Mouse (Mus musculus) heart, postnatal 36 days (tissue): ENCODE data around the gene Ndufb8. TPM values are rescaled to one million over a fixed set of nuclear protein-coding genes. Genes with fewer than 3 reads are reported as not detected.
A peak's percentile ranks its signal among the peaks of the same experiment; 100 is the strongest.

Experiments used
- DNase-seq, 2 experiments: peaks; one replicate each; pipeline ENCODE4 v3.0.0; 2021 to 2022
- intact Hi-C: fragments of 180-260 bp; cut with DNase I; formaldehyde crosslinking; loops from one replicate; pipeline ENCODE4 v1.15.1; 2025
- total RNA-seq, 2 experiments: library from RNA; stranded (reverse); gene quantifications; 2 replicates each; pipeline ENCODE4 v1.2.3; 2021

Ndufb8 gene
- total RNA-seq, 2 experiments from 2014 or later: 2,008 to 2,098 TPM

DNA sequence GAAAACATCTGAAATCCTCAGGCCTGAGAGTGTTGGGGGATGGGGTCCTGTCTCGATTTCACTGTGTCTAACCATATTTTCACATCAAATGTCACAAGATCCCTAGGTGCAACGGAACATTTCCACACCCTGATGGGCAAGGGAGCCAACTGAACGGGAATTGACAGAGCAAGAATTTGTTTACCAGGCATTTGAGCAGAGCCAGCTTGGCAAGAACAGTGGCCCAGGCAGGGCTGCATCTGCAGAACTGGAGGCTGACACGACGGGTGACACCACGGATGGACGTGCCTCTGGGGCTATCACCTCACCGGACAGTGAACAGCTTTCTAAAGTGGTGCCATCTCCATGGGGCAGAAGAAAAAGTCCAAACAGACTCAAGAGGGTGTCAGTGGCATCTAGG, 17.8 kb downstream of the Ndufb8 start:
- intact Hi-C loops: loop anchor here (5.0 kb wide), 1 partner anchor 60 kb away; no protein-coding TSS in a partner anchor
- no peak for DNase-seq

DNA sequence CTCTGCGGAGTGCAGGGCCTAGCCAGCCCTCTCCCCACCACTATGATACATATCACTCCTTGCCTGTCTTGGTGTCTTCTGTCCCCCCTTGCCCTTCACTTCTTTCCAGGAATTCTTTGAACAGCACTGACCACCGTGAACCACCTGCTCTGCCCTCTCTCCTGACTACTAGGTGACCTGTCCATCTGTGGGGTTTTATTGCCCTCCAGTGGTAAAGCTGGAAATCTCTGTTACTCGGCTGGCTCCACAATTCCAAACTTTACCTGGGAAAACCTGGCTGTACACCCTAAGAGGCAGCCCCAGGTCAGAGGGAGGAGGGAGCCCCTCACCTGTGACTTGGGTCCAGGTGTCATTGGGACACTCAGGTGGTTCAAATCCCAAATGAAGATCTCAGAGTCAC, 19.9 kb downstream of the Ndufb8 start:
- no peak for DNase-seq
- intact Hi-C loops: loop anchor here (5.0 kb wide), 1 partner anchor 58 kb away; no protein-coding TSS in a partner anchor

DNA sequence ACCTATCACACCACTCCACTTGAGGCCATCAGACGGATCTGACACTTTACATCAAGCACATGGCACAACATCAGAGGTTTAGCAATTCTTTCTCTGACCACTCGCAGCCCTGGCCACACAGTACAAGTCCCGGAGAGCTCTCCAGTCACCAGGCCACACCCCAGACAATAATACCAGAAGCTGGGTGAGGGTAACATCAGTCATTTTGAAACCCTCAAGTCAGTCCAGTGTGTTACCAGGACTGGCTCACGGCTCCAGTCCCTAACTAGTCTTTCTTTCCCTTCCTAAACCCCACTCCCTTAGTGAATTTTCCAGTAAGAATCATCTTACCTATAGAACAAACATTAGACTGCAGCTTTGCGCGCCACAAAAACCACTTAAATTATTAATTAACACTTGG, 25.2 kb downstream of the Ndufb8 start:
- intact Hi-C loops: no loop called here
- DNase-seq: no peak

DNA sequence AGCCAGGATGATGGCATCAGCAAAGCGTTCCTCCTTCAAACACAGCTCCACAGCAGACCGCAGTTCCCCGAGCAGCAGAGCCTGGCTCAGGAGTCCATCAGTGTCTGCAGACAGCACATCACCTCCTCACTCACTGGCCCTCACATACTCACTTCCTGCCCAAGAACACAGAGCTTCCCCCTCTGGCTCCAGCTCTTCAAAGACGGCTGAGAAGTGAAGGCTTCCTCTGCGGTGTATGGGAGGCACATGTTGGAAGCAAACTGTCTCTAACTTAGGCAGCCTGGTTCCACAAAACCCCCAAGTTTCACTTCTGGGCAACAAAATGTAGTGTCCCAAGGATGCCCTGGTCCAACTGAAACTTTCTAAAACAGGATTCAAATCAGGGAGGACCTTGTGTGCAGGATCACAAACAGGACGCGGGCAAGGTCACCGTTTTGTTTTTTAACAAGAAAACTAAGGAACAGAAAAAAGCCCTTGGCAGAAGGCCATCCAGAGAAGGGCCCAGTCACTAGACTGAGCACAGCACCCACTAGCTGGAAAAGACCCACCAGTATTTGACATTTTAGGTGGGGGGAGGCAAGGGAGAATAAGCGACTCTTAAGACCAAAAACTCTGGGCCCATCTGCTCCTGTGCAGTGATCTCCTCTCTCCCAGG, 29.6 kb downstream of the Ndufb8 start:
- no peak for DNase-seq
- intact Hi-C loops: no loop called here

DNA sequence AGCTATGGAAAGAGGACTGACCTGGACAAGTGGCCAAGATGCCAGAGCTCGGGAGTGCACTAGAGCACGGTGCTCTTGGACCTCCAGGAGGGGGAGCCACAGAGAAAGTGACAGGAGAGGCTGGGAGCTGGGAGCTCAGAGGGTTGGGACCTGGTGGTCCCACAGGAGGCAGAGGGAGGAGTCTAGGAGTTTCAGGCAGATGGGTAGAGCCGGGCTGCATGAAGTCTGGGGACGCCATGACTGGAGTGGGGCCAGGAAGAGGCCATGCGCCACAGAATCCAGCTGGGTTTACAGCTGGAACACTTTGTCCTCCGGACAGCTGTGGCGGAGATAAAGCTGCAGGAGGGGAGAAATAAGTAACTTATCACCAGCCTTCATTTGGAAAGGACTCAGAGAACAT, 36.1 kb downstream of the Ndufb8 start:
- peak; percentile 65 to 79 for DNase-seq
- intact Hi-C loops: no loop called here

DNA sequence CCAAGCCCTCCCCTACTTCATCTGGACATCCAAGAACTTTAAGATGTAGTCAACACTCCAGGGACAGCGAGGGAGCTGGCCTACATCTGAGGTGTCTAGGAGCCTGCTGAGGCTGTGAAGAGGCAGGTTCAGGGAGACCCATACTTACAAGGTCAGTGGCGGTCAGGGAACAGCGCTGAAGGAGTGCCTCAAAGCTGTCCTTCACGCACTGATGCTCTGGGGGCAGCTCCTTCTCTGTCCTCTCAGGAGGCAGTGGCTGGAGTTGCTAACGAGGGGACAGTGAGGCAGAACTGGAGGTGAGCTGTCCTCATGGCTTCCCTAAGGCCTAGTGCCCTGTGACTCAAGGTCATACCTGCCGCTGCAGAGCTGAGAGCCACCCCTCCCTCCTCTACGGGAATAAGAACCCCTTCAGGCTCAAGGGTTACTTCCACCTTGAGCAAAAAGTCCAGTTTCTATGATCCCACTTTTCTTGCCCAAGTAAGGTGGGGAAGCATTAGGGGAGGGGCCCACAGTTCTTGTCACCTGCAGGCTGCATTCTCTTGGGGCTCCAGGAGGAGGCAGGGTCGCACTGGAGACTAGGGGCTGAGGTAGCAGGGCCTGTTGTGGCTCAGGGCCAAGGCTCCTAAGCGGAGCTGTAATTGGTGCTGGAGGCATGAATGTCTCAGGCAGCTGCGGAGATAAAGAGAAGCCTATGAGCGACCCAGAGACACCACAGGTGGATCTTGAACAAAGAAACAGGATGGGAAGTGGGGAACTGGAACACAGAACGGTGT, 37.1 kb downstream of the Ndufb8 start:
- intact Hi-C loops: no loop called here
- DNase-seq: no peak

DNA sequence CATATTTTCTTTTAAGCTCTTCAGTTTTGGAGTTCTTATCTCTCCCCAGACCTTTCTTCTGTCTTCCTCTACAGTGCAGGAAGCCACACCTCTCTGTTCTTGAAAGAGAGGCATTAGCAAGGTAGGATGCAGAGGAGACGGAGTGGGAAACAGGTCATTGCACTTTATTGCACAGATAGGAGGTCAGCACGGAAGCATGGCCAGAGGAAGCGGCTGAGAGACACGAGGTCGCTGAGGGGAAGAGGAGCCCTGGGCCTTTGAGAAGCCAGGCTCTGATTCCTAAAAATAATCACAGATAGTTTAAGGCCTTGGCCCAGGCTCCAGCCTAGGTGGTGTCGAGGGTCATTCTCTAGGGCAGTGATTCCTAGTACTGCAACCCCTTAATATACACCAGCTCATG, 39.5 kb downstream of the Ndufb8 start:
- intact Hi-C loops: no loop called here
- no peak for DNase-seq

DNA sequence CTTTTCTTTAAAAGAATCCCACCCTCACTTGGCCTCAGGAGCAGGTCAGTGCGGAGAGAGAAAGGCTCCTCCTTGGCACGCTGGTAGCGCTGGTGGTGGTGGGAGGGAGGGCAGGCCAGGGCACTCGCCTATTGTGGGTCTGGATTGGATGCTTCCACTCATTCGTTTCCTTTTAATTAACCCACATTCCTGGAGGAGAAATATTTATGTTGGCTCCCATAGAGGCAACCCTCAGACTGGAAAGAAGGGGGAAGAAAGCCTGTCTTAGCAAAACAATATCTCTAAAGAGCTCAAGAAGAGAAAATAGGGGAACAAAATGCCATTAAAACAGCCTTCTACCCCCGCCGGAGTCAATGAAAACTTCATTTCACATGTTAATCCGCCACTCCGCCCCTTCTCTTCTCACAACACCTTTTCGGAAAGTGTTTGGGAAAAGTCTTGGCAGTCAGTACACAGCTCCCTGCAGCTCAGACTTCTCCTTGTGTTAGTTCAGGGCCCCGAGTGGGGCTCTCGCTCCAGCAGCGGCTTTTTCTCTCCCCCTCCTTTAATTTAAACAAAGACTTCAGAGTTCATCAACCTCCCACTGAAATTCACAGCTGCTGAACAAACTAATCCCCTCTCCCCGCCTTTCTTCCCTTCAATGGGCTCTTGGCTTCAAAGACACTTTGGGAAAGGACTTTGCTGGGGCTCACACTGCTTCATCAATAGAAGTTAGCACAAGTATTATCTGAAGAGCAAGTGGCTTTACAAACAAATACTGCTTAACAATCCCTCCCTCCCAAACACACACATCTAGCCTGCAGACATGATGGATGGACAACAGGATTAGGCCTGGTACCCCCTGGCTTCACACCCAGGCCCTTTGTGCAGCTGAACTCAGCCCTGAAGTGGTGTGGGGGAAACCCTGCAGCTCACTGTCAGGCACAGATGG, 40.5 kb downstream of the Ndufb8 start:
- intact Hi-C loops: no loop called here
- DNase-seq: no peak

DNA sequence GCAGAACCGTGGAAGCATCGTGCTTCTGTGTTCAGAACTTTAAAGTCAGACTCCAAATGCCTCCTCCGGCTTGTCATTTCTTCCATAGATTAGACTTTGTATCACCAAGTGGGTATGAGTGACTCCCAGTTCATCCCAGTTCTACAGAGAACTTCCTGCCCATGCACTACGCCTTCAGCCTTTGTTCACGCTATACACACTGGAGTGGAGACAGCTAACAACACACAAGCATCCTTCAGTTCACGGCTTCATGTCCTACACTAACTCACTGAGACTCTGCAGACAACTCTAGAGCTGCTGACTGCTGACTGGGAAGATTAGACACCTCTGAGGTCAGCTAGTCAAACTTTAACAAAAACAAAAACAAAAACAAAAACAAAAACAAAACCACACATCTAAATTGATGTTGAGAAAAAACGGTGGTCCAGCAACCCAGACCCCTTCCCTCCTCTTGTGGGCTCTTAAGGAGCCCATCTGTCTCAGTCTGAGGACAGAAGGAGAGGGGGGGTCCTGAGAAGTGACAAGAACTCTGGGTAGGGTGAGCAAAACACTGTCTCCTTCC, 41.2 kb downstream of the Ndufb8 start:
- DNase-seq: no peak
- intact Hi-C loops: no loop called here

DNA sequence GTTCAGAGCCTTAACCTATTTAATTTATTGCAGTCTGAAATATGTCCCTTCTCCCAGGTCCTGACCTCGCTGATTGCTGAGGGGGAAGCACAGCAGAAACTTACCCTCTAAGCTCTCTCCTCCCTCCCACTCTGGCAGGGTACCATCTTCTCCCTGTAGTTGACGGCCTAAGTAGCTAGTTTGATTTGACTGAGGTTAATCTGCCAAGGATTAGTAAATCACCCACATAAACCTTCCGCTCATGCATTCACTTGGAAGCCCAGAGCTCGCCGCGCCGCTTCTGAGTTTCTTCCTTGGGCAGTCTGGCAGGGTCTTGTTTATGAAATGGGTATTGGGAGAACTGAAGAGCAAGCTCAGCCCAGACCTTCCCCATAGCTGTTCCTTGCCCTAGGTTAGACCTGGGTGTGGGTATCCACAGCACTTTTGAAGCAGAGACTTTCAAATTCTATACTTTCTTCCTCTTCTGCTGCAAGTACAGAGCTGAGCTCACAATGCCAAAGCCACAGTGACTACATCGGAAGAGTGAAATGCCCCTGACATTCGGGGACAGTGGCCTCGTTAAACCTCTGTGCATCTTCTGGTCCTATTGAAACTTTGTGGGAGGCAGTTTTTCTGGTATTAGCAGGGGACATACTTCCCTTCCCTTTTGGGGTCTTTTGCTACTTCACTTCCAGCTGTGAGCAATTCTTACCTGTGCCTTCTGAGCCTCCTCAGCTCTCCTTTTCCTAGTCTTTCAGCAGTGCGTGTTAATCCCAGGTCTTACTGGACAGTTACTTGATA, 42.0 kb downstream of the Ndufb8 start:
- intact Hi-C loops: no loop called here

DNA sequence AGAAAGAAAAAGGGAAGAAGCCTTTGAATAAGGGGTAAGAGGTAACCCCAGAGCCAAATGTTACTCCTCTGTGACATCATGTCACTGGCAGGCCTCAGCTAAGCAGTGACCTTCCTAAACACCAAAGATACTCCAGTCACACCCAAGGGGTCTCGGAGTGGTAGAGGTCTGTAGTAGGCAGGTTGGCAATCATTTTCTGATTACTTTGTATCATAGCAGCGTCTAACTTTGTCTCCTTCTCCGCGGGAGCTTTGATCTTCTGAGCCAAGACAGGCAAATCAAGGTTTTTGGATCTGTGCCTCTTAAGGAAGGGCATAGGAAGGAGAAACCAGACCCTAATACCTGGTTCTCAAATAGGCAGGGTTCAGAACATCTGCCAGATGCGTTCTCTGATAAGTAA, 42.6 kb downstream of the Ndufb8 start:
- no peak for DNase-seq
- intact Hi-C loops: no loop called here

More for the DNA sequence above, 42.0 kb downstream of the Ndufb8 start:
- no peak for DNase-seq

DNA sequence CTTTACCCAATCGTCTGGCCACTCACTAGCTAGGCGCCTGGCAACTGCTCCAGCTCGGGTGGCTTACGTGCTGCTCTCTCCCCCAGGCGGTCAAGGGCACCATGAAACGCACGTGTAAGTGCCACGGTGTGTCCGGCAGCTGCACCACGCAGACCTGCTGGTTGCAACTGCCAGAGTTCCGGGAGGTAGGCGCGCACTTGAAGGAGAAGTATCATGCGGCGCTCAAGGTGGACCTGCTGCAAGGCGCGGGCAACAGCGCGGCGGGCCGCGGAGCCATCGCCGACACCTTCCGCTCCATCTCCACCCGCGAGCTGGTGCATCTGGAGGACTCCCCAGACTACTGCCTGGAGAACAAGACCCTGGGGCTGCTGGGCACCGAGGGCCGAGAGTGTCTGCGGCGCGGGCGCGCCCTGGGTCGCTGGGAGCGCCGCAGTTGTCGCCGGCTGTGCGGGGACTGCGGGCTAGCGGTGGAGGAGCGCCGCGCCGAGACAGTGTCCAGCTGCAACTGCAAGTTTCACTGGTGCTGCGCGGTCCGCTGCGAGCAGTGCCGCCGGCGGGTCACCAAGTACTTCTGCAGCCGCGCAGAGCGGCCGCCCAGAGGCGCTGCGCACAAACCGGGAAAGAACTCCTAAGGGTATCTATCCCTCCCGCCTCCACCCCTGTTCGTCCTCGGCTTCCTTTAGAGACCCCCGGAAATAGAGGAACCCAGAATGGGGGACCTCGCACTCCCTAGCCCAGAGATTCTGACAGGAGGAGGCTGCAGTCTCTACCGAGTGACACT, 43.6 kb downstream of the Ndufb8 start:
- intact Hi-C loops: no loop called here
- peak; percentile 12 to 24 for DNase-seq

DNA sequence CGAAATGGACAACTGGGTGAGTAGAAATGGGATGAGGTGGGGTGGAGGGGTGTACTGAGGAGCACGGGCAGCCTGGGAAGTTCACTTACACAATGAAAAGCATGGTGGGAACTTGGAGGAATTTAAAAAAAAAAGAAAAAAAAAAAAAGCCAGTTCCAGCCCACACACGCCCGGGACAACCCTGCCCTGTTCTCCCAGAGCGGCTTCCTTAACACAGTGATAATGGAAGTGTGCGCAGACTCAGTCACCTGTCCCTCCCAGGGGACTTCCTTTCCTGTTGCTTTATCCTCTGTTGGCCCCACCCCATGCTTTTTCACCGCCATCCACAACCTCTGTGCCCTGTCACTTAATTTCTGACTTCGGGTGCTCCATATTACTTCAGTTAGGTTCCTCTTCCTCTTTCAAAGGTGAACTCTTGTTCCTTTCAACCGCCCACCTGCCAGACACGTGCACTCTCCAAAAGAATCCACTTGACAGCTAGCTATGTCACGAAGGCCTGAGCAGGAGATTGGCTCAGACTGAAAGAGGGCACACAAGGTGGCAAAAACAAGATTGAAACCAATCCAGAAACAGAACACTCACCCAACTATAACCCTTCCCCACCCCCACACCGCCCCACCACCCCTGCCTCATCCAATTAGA, 44.6 kb downstream of the Ndufb8 start:
- intact Hi-C loops: no loop called here

DNA sequence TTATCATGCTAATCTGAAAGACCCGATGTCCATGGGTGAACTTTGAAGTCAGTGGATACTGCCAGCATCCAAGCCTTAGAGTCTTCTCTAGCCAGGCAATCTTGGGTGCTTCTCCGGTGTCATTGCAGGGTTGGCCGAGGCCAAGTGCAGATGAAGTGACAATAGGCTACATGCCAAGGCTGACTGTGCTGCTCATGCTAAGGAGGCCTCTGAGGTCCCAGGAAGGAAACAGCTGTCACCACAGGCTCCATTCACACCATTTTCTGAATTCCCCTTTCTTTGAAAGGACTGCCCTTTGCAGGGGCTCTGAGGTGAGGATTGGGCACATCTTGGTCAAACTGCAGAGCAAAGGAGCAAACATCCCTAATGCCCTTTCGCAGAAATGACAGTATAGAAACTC, 52.5 kb downstream of the Ndufb8 start:
- DNase-seq: no peak
- intact Hi-C loops: no loop called here

More for the DNA sequence above, 44.6 kb downstream of the Ndufb8 start:
- DNase-seq: no peak

DNA sequence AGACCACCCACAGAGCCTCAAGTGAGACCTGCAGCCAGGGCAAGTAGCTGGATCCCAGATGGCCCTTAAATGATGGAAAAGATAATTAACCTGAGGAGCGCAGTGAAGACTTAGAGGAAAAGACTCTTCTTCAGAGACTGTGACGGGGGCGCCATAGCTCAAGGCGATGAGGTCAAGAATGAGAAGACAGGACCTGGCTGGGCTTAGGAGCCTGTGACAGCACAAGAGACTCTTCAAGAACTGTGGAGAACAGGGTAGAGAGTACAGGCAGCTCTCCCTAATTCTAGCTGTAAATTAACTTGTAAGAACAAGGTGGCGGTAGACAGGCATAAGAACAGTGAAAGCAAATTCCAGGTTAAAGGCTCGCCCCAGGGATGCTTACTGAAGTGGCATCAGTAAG, 53.3 kb downstream of the Ndufb8 start:
- intact Hi-C loops: no loop called here
- DNase-seq: no peak

DNA sequence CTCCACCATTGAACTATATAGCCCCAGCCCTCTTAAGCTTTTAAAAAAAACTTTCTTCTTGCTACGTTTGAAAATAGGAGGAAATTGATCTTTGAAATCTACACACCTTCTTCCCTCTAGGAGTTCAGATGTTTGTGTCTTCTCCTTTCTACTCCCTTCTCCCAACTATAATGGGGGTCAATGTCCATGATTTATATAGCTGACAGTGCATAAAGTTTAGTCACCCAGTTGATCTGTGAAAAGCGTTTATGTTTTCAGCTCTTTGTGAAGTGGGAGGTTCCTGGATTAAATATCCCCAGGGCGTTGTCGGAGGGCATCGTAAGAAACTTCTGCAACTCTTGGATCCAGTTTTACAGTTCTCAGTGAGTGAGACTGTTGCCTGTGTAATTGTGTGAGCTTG, 55.0 kb downstream of the Ndufb8 start:
- intact Hi-C loops: no loop called here
- DNase-seq: no peak

DNA sequence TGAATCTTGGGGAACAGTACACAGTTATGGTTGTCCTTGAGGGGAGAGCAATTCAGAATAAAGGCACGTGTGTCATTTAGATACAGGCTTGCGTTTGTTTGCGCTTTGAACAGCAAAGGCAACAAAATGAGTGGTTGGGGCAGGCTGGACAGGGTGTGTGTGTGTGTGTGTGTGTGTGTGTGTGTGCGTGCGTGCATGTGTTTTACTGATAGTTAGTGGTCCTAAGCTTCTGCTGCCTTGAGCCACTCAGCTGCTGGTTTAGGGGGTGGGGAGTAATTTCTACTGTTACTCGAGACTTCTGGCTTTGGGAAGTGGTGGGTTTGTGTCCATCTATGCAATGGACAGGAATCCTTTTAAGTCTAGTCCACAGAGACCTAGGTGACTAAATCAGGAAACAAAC, 56.3 kb downstream of the Ndufb8 start:
- no peak for DNase-seq
- intact Hi-C loops: no loop called here
